Mouse (Mus musculus): ENCODE results near the gene Sgpp2. TPM values are rescaled to one million over a fixed set of nuclear protein-coding genes. Genes with fewer than 3 reads are reported as not detected.

The Sgpp2 gene
- polyA plus RNA-seq, 1 experiment from 2014 or later, result 7.5 TPM

- Histone ChIP-seq H3K4me1 (peaks cover 11% of the 10 kb centered on the region), H3K36me3 (replicated peaks) (peaks cover 43% of the 10 kb centered on the region), H3K4me3 (no peak overlapping the region), H3K27me3 (ENCODE audit: poor library complexity, severe bottlenecking) (peaks cover 42% of the 10 kb centered on the region), H3K9me3 (no peaks in the 10 kb centered on the region), H3K27ac (no peak overlapping the region)
- WGBS, result 41% methylated on average over 4 of the region's 4 CpGs
- DNase-seq (ENCODE audit: extremely low spot score, low spot score), result peak; percentile 78
Observed at GRCm38 (mm10) chr1:78419593-78419992, 109.4 kb downstream of the Sgpp2 start.

GRCm38 (mm10) chr1:78420271-78420670 is 110.1 kb downstream of the Sgpp2 start:
- H3K4me1 ChIP-seq, result peaks cover 12% of the 10 kb centered on the region
- no peak overlapping the region for H3K27ac ChIP-seq
- H3K36me3 ChIP-seq (replicated peaks), result peaks cover 48% of the 10 kb centered on the region
- no peaks in the 10 kb centered on the region for H3K9me3 ChIP-seq
- DNase-seq (ENCODE audit: extremely low spot score, low spot score), result no peak
- WGBS, result 93% methylated on average over 6 of the region's 6 CpGs
- H3K27me3 ChIP-seq (ENCODE audit: poor library complexity, severe bottlenecking), result peaks cover 49% of the 10 kb centered on the region
- H3K4me3 ChIP-seq, result no peak overlapping the region

GRCm38 (mm10) chr1:78421749-78422148 is 111.6 kb downstream of the Sgpp2 start:
- Histone ChIP-seq H3K4me1 (peaks cover 27% of the 10 kb centered on the region), H3K27me3 (ENCODE audit: poor library complexity, severe bottlenecking) (peaks cover 64% of the 10 kb centered on the region), H3K4me3 (no peak overlapping the region), H3K36me3 (replicated peaks) (peaks cover 48% of the 10 kb centered on the region), H3K27ac (no peak overlapping the region), H3K9me3 (no peaks in the 10 kb centered on the region)
- no peak for DNase-seq (ENCODE audit: extremely low spot score, low spot score)
- 91% methylated on average over 5 of the region's 5 CpGs for WGBS

GRCm38 (mm10) chr1:78422576-78422975 is 112.4 kb downstream of the Sgpp2 start:
- H3K4me3 ChIP-seq, result no peak overlapping the region
- WGBS, result 46% methylated on average over 2 of the region's 2 CpGs
- DNase-seq (ENCODE audit: extremely low spot score, low spot score), result no peak
- no peaks in the 10 kb centered on the region for H3K9me3 ChIP-seq
- H3K27me3 ChIP-seq (ENCODE audit: poor library complexity, severe bottlenecking), result peaks cover 72% of the 10 kb centered on the region
- no peak overlapping the region for H3K27ac ChIP-seq
- H3K4me1 ChIP-seq, result peaks cover 30% of the 10 kb centered on the region
- H3K36me3 ChIP-seq (replicated peaks), result peaks cover 43% of the 10 kb centered on the region

- WGBS, result 93% methylated on average over 4 of the region's 4 CpGs
- peaks cover 82% of the 10 kb centered on the region for H3K27me3 ChIP-seq (ENCODE audit: poor library complexity, severe bottlenecking)
- H3K36me3 ChIP-seq (replicated peaks), result peaks cover 37% of the 10 kb centered on the region
- H3K27ac ChIP-seq, result no peak overlapping the region
- H3K4me1 ChIP-seq, result peaks cover 53% of the 10 kb centered on the region
- H3K4me3 ChIP-seq, result no peak overlapping the region
- H3K9me3 ChIP-seq, result no peaks in the 10 kb centered on the region
- DNase-seq (ENCODE audit: extremely low spot score, low spot score), result no peak
Observed at GRCm38 (mm10) chr1:78424848-78425247, 114.7 kb downstream of the Sgpp2 start.

- no peak overlapping the region for H3K4me3 ChIP-seq
- no peak for DNase-seq (ENCODE audit: extremely low spot score, low spot score)
- peaks cover 57% of the 10 kb centered on the region for H3K4me1 ChIP-seq
- peaks cover 86% of the 10 kb centered on the region for H3K27me3 ChIP-seq (ENCODE audit: poor library complexity, severe bottlenecking)
- no peak overlapping the region for H3K27ac ChIP-seq
- peaks cover 37% of the 10 kb centered on the region for H3K36me3 ChIP-seq (replicated peaks)
- WGBS, result 95% methylated on average over 7 of the region's 7 CpGs
- H3K9me3 ChIP-seq, result no peaks in the 10 kb centered on the region
Observed at GRCm38 (mm10) chr1:78425309-78425708, 115.2 kb downstream of the Sgpp2 start.

GRCm38 (mm10) chr1:78425793-78426700 is 115.9 kb downstream of the Sgpp2 start:
- no peaks in the 10 kb centered on the region for H3K9me3 ChIP-seq
- H3K4me3 ChIP-seq, result no peak overlapping the region
- H3K4me1 ChIP-seq, result peaks cover 64% of the 10 kb centered on the region
- no peak for DNase-seq (ENCODE audit: extremely low spot score, low spot score)
- 81% methylated on average over 7 of the region's 7 CpGs for WGBS
- H3K36me3 ChIP-seq (replicated peaks), result peaks cover 34% of the 10 kb centered on the region
- H3K27me3 ChIP-seq (ENCODE audit: poor library complexity, severe bottlenecking), result peaks cover 90% of the 10 kb centered on the region
- no peak overlapping the region for H3K27ac ChIP-seq

GRCm38 (mm10) chr1:78426841-78427240 is 116.7 kb downstream of the Sgpp2 start:
- no peaks in the 10 kb centered on the region for H3K9me3 ChIP-seq
- peaks cover 27% of the 10 kb centered on the region for H3K36me3 ChIP-seq (replicated peaks)
- peaks cover 71% of the 10 kb centered on the region for H3K4me1 ChIP-seq
- DNase-seq (ENCODE audit: extremely low spot score, low spot score), result no peak
- no peak overlapping the region for H3K4me3 ChIP-seq
- peaks cover 90% of the 10 kb centered on the region for H3K27me3 ChIP-seq (ENCODE audit: poor library complexity, severe bottlenecking)
- no peak overlapping the region for H3K27ac ChIP-seq
- 61% methylated on average over 3 of the region's 3 CpGs for WGBS

- peak overlapping the region; percentile 17; the same call in 1 of the 2 replicates for H3K4me3 ChIP-seq
- peaks cover 15% of the 10 kb centered on the region for H3K36me3 ChIP-seq (replicated peaks)
- H3K27me3 ChIP-seq (ENCODE audit: poor library complexity, severe bottlenecking), result peaks cover 79% of the 10 kb centered on the region
- H3K27ac ChIP-seq, result peak overlapping the region; percentile 56
- peaks cover 63% of the 10 kb centered on the region for H3K4me1 ChIP-seq
- no peaks in the 10 kb centered on the region for H3K9me3 ChIP-seq
- 19% methylated on average over 11 of the region's 11 CpGs for WGBS
- peak; percentile 42 for DNase-seq (ENCODE audit: extremely low spot score, low spot score)
Observed at GRCm38 (mm10) chr1:78428851-78429250, 118.7 kb downstream of the Sgpp2 start.

- peaks cover 33% of the 10 kb centered on the region for H3K27me3 ChIP-seq (ENCODE audit: poor library complexity, severe bottlenecking)
- H3K4me1 ChIP-seq, result peaks cover 35% of the 10 kb centered on the region
- no peak for DNase-seq (ENCODE audit: extremely low spot score, low spot score)
- H3K36me3 ChIP-seq (replicated peaks), result peaks cover 6% of the 10 kb centered on the region; the same call in 1 of the 2 replicates
- H3K27ac ChIP-seq, result no peak overlapping the region
- H3K9me3 ChIP-seq, result no peaks in the 10 kb centered on the region
- 93% methylated on average over 9 of the region's 9 CpGs for WGBS
- H3K4me3 ChIP-seq, result no peak overlapping the region
Observed at GRCm38 (mm10) chr1:78433472-78433871, 123.3 kb downstream of the Sgpp2 start.

GRCm38 (mm10) chr1:78435967-78436366 is 125.8 kb downstream of the Sgpp2 start:
- peaks cover 17% of the 10 kb centered on the region for H3K27me3 ChIP-seq (ENCODE audit: poor library complexity, severe bottlenecking)
- WGBS, result 90% methylated on average over 2 of the region's 2 CpGs
- peaks cover 25% of the 10 kb centered on the region for H3K36me3 ChIP-seq (replicated peaks)
- H3K9me3 ChIP-seq, result no peaks in the 10 kb centered on the region
- no peak overlapping the region for H3K4me3 ChIP-seq
- no peak overlapping the region for H3K27ac ChIP-seq
- H3K4me1 ChIP-seq, result peaks cover 11% of the 10 kb centered on the region
- DNase-seq (ENCODE audit: extremely low spot score, low spot score), result no peak

- 95% methylated on average over 1 of the region's 1 CpGs for WGBS
- H3K27me3 ChIP-seq (ENCODE audit: poor library complexity, severe bottlenecking), result peaks cover 13% of the 10 kb centered on the region
- no peak for DNase-seq (ENCODE audit: extremely low spot score, low spot score)
- no peak overlapping the region for H3K27ac ChIP-seq
- H3K9me3 ChIP-seq, result no peaks in the 10 kb centered on the region
- H3K36me3 ChIP-seq (replicated peaks), result peaks cover 29% of the 10 kb centered on the region
- H3K4me3 ChIP-seq, result no peak overlapping the region
- peaks cover 7% of the 10 kb centered on the region for H3K4me1 ChIP-seq
Observed at GRCm38 (mm10) chr1:78436445-78436844, 126.3 kb downstream of the Sgpp2 start.

GRCm38 (mm10) chr1:78437150-78437549 is 127.0 kb downstream of the Sgpp2 start:
- Histone ChIP-seq H3K9me3 (no peaks in the 10 kb centered on the region), H3K4me3 (no peak overlapping the region)
- WGBS, result 90% methylated on average over 3 of the region's 3 CpGs

More at GRCm38 (mm10) chr1:78437150-78437549, 127.0 kb downstream of the Sgpp2 start:
- H3K27ac ChIP-seq, result no peak overlapping the region
- H3K27me3 ChIP-seq (ENCODE audit: poor library complexity, severe bottlenecking), result peaks cover 7% of the 10 kb centered on the region; the same call in 1 of the 2 replicates
- H3K4me1 ChIP-seq, result peaks cover under 1% of the 10 kb centered on the region; the same call in 1 of the 2 replicates
- peaks cover 36% of the 10 kb centered on the region for H3K36me3 ChIP-seq (replicated peaks)
- DNase-seq (ENCODE audit: extremely low spot score, low spot score), result no peak
